Mouse (Mus musculus): ENCODE results near the gene Spin1. TPM values are rescaled to one million over a fixed set of nuclear protein-coding genes. Genes with fewer than 3 reads are reported as not detected.
A peak's percentile ranks its signal among the peaks of the same experiment; 100 is the strongest.

Gene Spin1
- polyA plus RNA-seq, 1 experiment from 2014 or later: 127 TPM

DNA sequence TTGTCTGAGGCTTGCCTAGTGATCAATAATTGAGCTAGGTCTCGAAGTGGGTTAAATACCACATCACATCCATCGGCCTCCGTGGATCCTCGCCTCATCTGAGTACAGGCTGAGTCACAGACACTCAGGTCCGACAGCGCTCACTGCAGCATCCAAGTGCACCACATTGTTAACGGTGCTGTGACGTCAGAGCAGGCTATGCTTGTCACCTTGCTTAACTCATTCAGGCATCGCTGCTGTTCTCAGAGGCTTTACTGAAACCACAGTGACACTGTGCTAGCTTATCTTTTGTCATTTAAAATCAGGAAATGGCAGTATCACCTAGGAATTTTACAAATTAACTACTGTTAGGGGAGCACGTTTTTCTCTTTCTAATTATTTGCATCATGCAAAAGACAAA lies 30.5 kb downstream of the Spin1 start:
- H3K27me3 ChIP-seq: no peaks in the 10 kb centered on the region
- ChIA-PET CTCF (interaction anchor here (1.1 to 1.8 kb wide), 2 partner anchors 11 kb away, joined by 4 read pairs; no protein-coding TSS in a partner anchor), POLR2A (no interaction called here)
- no peak for TF ChIP-seq CTCF (IDR thresholded peaks at IDR 0.05)
- no peak for ATAC-seq
- in situ Hi-C loops (cut with MboI; ENCODE audit: low pct_unique_long_range_greater_than_20kb): no loop called here
- DNase-seq (ENCODE audit: low read depth, low spot score): no peak

DNA sequence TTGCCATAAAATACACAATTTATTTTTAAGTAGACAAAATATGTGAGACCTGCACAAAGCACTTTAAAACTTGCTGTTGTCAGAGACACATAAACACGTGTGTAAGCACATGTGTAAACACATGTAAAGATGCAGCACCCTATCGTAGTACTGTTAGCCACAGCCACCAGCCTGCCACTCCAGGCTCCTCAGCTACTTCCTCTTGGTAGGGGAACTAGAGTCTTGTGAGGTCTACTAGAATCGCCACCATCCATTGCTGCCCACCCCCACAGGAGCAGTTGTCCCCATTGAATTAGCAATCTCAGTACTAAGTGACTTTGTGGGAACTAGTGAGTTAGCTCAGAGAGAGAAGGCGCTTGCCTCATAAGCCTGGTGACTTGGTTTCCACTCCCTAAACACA lies 35.6 kb downstream of the Spin1 start:
- ChIA-PET POLR2A (no interaction called here), CTCF (no interaction called here)
- DNase-seq (ENCODE audit: low read depth, low spot score) (no peak), ATAC-seq (no peak)
- TF ChIP-seq CTCF (IDR thresholded peaks at IDR 0.05): no peak
- H3K27me3 ChIP-seq: no peaks in the 10 kb centered on the region
- in situ Hi-C loops (cut with MboI; ENCODE audit: low pct_unique_long_range_greater_than_20kb): no loop called here

DNA sequence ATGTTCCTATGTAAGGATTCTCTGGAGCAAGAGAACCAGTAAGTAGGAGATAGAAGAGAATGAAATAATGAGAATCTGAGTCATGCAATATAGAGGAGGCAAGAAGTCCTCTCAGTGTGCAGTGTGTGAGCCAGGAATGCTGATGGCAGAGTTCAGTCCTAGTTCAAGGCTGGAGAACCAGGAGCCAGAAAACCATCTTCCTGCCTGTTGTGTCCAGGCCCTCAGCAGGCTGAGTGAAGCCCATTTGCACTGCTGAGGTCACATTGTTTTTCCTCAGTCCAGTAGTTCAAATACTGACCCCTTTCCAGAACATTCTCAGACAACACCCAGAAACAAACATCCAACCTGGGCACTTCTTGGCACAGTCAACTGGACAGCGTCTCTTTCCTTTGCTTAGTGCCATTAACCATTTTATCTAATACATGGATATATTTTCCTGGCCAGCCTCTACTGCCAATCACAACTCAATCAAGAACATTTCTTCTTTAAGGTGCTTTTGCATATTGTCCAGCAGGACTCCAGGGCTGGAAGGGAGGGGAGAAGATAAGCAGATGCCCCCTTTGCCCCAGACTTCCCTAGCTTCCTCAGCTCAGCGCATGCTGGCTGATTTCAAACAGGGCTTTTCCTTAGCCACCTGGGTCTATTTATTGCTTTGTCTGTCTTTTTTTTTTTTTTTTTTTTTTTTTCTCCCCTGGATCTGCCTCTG lies 36.5 kb downstream of the Spin1 start:
- CTCF ChIA-PET: no interaction called here
- in situ Hi-C loops (cut with MboI; ENCODE audit: low pct_unique_long_range_greater_than_20kb): no loop called here
- H3K27me3 ChIP-seq: no peaks in the 10 kb centered on the region
- no peak for TF ChIP-seq CTCF (IDR thresholded peaks at IDR 0.05)
- DNase-seq (ENCODE audit: low read depth, low spot score) (no peak), ATAC-seq (no peak)
- POLR2A ChIA-PET: interaction anchor here (0.6 kb wide), 1 partner anchor 34 kb away, joined by 5 read pairs; no protein-coding TSS in a partner anchor

DNA sequence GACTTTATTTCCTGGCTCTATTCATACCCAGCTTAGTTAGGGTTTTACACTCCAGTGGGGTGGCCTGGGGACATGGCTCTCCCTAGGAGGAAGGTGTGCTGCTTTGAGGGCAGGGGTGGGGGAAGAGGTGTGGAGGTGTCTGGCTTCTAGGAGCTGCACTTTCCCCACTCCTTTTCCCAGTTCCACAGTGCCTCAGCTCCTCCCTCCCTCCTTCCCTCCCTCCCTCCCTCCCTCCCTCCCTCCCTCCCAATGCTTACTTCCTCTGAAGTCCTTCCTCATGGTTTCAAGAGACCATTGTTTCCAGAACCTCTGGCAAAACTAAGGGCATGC lies 37.0 kb downstream of the Spin1 start:
- in situ Hi-C loops (cut with MboI; ENCODE audit: low pct_unique_long_range_greater_than_20kb): no loop called here

DNA sequence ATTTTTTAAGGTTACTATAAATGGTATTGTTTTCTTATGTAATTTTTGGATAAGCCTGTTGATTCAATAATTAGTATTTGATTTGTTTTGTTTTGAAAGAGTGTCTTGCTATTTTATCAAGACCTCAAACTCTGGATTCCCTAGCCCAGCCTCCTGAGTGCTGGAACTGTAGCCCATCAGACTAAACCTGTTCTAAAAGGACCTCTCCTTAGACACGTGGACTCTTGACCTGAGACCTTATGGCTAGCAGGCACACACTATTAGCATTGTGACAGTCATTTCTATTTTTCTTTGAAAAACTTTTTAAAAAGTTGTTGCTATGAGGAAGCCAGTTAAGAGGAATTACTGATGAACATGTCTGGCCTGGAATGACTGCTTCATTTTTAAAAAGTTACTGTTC lies 46.4 kb downstream of the Spin1 start:
- no peak for TF ChIP-seq CTCF (IDR thresholded peaks at IDR 0.05)
- H3K27me3 ChIP-seq: no peaks in the 10 kb centered on the region
- no peak for DNase-seq (ENCODE audit: low read depth, low spot score)
- ATAC-seq: no peak
- in situ Hi-C loops (cut with MboI; ENCODE audit: low pct_unique_long_range_greater_than_20kb): no loop called here
- ChIA-PET CTCF (no interaction called here), POLR2A (no interaction called here)

More for the DNA sequence above, 37.0 kb downstream of the Spin1 start:
- ChIA-PET POLR2A (interaction anchor here (0.6 kb wide), 1 partner anchor 35 kb away, joined by 5 read pairs; no protein-coding TSS in a partner anchor), CTCF (no interaction called here)
- ATAC-seq (no peak), DNase-seq (ENCODE audit: low read depth, low spot score) (no peak)
- TF ChIP-seq CTCF (IDR thresholded peaks at IDR 0.05): no peak
- H3K27me3 ChIP-seq: no peaks in the 10 kb centered on the region

DNA sequence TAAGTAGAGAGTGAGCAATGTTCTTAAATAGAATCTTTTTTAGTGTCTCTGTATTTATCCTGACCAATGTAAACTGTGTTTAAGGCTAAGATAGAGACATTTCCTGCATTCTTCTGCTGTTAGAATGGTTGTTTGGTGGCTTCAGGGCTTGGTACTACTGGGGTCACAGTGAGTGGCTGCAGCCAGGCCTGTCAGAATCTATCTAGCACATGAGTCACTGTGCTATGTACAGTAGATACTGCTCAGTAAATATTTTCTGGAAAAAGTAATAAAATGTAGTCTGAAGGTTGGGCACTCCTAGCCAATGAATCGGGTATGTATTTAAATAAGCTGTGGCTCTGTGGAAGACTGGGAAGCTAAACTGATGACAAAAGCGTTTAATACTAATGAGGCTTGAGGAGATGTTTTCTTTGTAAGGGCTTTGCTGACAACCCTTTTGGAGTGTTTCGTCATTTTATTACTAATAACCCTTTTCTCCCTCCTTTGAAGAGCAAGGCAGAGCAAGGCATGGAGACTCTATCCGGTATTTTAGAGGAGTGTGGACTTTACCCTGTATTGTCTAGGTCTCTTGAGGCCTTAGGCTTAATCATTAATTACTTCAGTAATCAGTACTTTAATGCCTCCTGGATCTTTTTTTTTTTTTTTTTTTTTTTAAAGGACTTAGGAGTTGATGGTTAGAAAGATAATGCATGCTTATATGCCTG lies 52.4 kb downstream of the Spin1 start:
- peak; percentile 78 for ATAC-seq
- ChIA-PET POLR2A (no interaction called here), CTCF (no interaction called here)
- no peak for TF ChIP-seq CTCF (IDR thresholded peaks at IDR 0.05)
- no peaks in the 10 kb centered on the region for H3K27me3 ChIP-seq
- in situ Hi-C loops (cut with MboI; ENCODE audit: low pct_unique_long_range_greater_than_20kb): no loop called here
- DNase-seq (ENCODE audit: low read depth, low spot score): no peak

DNA sequence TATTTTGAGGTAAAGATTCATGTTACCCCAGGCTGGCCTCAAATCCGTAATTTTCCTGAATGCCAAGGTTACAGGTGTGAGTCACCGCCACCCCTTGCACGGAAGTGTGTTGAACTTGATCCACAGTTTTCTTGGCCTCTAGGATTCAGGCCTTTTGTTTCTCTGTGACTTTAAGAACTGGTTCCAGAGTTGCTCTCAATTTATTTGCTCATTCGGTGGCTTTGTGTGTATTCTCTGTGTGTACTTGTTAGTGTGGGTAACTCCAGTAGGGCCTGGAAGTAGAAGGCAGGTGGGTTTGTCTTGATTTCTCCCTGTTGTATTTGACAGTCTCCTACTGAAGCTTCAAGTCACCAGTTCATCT lies 53.0 kb downstream of the Spin1 start:
- DNase-seq (ENCODE audit: low read depth, low spot score) (no peak), ATAC-seq (no peak)
- no peaks in the 10 kb centered on the region for H3K27me3 ChIP-seq
- POLR2A ChIA-PET: no interaction called here
- TF ChIP-seq CTCF (IDR thresholded peaks at IDR 0.05): no peak
- CTCF ChIA-PET: no interaction called here
- in situ Hi-C loops (cut with MboI; ENCODE audit: low pct_unique_long_range_greater_than_20kb): no loop called here

DNA sequence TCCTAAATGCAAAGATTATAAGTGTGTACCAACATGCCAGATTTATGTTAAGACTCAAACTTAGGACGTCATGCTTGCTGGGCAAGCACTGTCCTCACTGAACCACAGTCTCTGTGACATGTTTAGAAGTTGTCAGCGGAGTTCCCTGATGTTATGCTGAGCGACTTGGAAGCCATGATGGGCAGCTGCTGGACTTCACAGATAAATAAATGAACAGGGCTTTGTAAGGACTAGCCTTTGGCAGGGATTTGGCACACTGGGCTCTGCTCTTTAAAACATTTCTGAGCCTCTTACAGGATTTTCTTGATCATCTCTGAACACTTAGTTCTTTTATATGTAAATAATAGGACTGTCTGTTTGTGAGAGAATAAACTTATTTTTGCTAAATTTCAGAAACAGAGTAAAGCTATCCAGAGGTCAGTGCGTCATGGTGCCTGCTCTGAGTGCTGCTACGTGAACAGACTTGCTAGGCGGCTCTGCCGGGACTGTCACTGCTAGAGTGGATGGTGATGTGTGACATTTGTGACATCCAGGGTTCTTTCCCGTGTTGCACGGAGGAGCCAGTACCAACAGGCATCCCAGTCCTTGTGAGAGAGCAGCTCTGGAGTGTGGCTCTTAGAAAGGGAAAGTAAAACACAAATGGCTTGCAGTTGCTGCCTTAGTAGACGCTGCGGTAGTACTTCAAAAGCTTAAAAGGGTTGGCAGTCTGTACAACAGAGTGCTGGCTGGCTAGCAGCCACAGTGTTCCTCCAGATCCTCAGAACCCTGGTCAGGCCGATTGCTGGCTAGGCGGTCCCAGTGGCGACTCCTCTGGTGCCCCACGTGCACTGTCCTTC lies 54.7 kb downstream of the Spin1 start:
- in situ Hi-C loops (cut with MboI; ENCODE audit: low pct_unique_long_range_greater_than_20kb): no loop called here
- no peak for ATAC-seq
- no peak for DNase-seq (ENCODE audit: low read depth, low spot score)
- no peak for TF ChIP-seq CTCF (IDR thresholded peaks at IDR 0.05)
- POLR2A ChIA-PET: interaction anchor here (0.6 kb wide), 1 partner anchor 57 kb away, joined by 3 read pairs; no protein-coding TSS in a partner anchor
- CTCF ChIA-PET: no interaction called here
- H3K27me3 ChIP-seq: no peaks in the 10 kb centered on the region

DNA sequence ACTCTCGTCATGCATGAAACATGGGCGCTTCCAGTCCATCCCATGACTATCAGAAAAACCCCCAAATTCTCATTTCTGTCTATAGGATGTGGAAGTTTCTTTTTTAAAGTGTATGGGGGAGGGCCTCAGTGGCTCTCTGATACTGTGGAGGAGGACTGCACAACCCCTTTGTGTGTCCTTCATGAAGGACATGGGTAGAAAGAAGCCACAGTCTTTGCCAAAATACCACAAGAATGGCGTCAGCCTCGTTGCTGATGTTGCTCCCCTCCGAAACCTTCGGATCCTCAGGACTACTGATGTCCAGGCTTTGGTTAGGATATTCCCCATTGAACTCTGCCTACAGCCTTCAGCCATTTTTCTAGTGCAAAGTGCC lies 55.3 kb downstream of the Spin1 start:
- no peak for DNase-seq (ENCODE audit: low read depth, low spot score)
- ChIA-PET CTCF (no interaction called here), POLR2A (interaction anchor here (0.6 kb wide), 1 partner anchor 58 kb away, joined by 3 read pairs; no protein-coding TSS in a partner anchor)
- no peak for TF ChIP-seq CTCF (IDR thresholded peaks at IDR 0.05)
- ATAC-seq: no peak
- H3K27me3 ChIP-seq: no peaks in the 10 kb centered on the region
- in situ Hi-C loops (cut with MboI; ENCODE audit: low pct_unique_long_range_greater_than_20kb): no loop called here

DNA sequence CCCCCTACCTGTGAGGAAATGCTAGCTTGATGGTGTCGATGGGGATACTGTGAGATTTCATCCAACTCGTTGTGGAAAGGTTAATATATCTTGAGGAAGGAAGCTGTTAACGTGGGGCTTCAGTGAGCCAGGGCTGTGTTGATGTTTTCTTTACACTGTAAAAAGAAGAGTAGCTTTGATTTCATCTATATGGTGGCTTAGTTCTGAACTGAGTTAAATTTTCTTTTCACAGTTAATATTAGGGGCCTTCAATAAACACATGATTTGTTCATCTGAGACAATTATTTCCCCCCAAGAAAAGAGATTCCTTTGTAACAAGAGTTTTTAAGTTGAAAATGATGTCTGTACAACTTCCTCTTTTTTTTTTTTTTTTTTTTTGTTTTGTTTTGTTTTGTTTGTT lies 56.6 kb downstream of the Spin1 start:
- H3K27me3 ChIP-seq: no peaks in the 10 kb centered on the region
- CTCF ChIA-PET: interaction anchor here (1.0 to 1.3 kb wide), 2 partner anchors 12 to 24 kb away, joined by 3 to 4 read pairs; no protein-coding TSS in a partner anchor
- POLR2A ChIA-PET: interaction anchor here (0.7 kb wide), 1 partner anchor 1347 kb away, joined by 8 read pairs; no protein-coding TSS in a partner anchor
- in situ Hi-C loops (cut with MboI; ENCODE audit: low pct_unique_long_range_greater_than_20kb): no loop called here
- DNase-seq (ENCODE audit: low read depth, low spot score) (no peak), ATAC-seq (no peak)
- no peak for TF ChIP-seq CTCF (IDR thresholded peaks at IDR 0.05)

DNA sequence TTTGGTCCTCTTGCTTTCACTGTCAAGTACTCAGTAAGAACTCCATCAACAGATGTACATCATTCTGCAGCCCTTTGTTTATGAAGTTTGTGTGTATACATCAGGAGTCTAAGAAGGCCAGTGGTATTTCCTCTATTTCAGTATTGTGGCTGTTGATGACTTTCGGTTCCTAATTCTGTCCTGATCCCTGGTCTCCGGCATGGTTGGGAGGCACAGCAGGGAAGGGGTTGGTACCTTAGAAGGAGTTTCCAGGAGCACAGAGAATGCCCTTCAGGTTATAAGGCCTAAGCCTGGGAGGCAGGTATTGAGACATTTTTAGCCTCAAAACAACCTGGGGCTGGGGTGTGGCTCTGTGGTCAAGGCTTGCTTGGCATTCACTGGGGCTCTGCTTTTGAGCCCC lies 61.0 kb downstream of the Spin1 start:
- POLR2A ChIA-PET: no interaction called here
- in situ Hi-C loops (cut with MboI; ENCODE audit: low pct_unique_long_range_greater_than_20kb): no loop called here
- no peaks in the 10 kb centered on the region for H3K27me3 ChIP-seq
- DNase-seq (ENCODE audit: low read depth, low spot score): no peak
- CTCF ChIA-PET: interaction anchor here (1.7 kb wide), 1 partner anchor 23 kb away, joined by 5 read pairs; no protein-coding TSS in a partner anchor
- no peak for ATAC-seq
- no peak for TF ChIP-seq CTCF (IDR thresholded peaks at IDR 0.05)

Data from Patski (cell line).